Mouse (Mus musculus) neutrophil, adult 5-6 weeks (primary cell): Measurements from ENCODE around the gene Nrap. TPM values are rescaled to one million over a fixed set of nuclear protein-coding genes. Genes with fewer than 3 reads are reported as not detected.

ENCODE experiments used
- ATAC-seq: fragments of 151-379, 151-347 bp; 2 replicates; pipeline ENCODE4 v1.8.0; 2017; ENCODE audit warnings: mild to moderate bottlenecking, moderate TSS enrichment; ENCODE audit not compliant: insufficient number of reproducible peaks, poor library complexity, low FRiP score, severe bottlenecking; ENCODE audit errors: extremely low read depth
- total RNA-seq: library from RNA; stranded (forward); fragments of 200-1000 nt; gene quantifications from 2 replicates; pipeline ENCODE4 v1.2.3, GENCODE M21; 2017

Gene Nrap
- total RNA-seq, 1 experiment from 2014 or later, result not detected

GRCm38 (mm10) chr19:56277951-56278350, 111.9 kb downstream of the Nrap start:
- no peak for ATAC-seq

GRCm38 (mm10) chr19:56277140-56277804, 112.6 kb downstream of the Nrap start:
- ATAC-seq, result no peak

GRCm38 (mm10) chr19:56272081-56272480, 117.8 kb downstream of the Nrap start:
- ATAC-seq, result no peak

Other genes with a start within 250 kb of the Nrap start
- not detected in 2 replicates for gene Habp2, start 102.9 kb downstream of the Nrap start, total RNA-seq
- 16.5 and 17.9 TPM in 2 replicates for gene Casp7, start 7.1 kb upstream of the Nrap start, total RNA-seq
- 6.1 and 6.3 TPM in 2 replicates for gene Plekhs1, start 71.6 kb upstream of the Nrap start, total RNA-seq
- 2.9 and 4.3 TPM in 2 replicates for gene Dclre1a, start 158.2 kb upstream of the Nrap start, total RNA-seq
- gene Nhlrc2, start 158.2 kb upstream of the Nrap start, total RNA-seq, result 19.0 and 19.4 TPM in 2 replicates